Mouse (Mus musculus) cortical plate, adult 2 months (tissue): ENCODE measurements around the gene Gatd1. TPM values are rescaled to one million over a fixed set of nuclear protein-coding genes. Genes with fewer than 3 reads are reported as not detected.
"Not testable (repeated sequence)": the region's sequence is repeated elsewhere in the genome, so short reads cannot be mapped to it uniquely, and the experiment has no call there.

Experiments
- H3K27ac ChIP-seq: fragments of 200-500 bp; 2 replicates; pipeline ENCODE4 v1.5.1; 2012; ENCODE audit warnings: low read length, control low read depth, inconsistent platforms; ENCODE audit not compliant: insufficient read depth
- H3K4me1 ChIP-seq: fragments of 200-500 bp; 2 replicates; pipeline ENCODE4 v1.6.1; 2011; ENCODE audit warnings: low read length; ENCODE audit not compliant: control insufficient read depth, insufficient read depth
- H3K4me3 ChIP-seq: fragments of 200-500 bp; 2 replicates; pipeline ENCODE4 v1.5.1; 2011; ENCODE audit warnings: mild to moderate bottlenecking, low read length, control low read depth; ENCODE audit not compliant: insufficient read depth
- CTCF ChIP-seq: fragments of 200-500 bp; IDR thresholded peaks from 2 replicates; pipeline ENCODE4 v1.5.1; 2011; ENCODE audit warnings: mild to moderate bottlenecking, control low read depth, low read length; ENCODE audit not compliant: insufficient read depth; ENCODE audit errors: extremely low read depth
- POLR2A ChIP-seq: fragments of 200-500 bp; IDR thresholded peaks from 2 replicates; pipeline ENCODE4 v1.6.1; 2011; ENCODE audit warnings: mild to moderate bottlenecking, low read length, control low read depth; ENCODE audit not compliant: insufficient read depth; ENCODE audit errors: extremely low read depth
- polyA plus RNA-seq: library from polyadenylated mRNA; depleted of rRNA; stranded (reverse); fragments of >200 nt; gene quantifications from 2 replicates; pipeline ENCODE4 v1.2.3, GENCODE M21; 2012

Gene Gatd1
- polyA plus RNA-seq, 1 experiment, result 57.0 TPM

GRCm38 (mm10) chr7:141457236-141457635 is 43.3 kb upstream of the Gatd1 start:
- H3K27ac ChIP-seq, result no peak overlapping the region
- TF ChIP-seq POLR2A (no peak), CTCF (no peak)
- no peaks in the 10 kb centered on the region; the same call in 1 of the 2 replicates for H3K4me1 ChIP-seq
- no peak overlapping the region for H3K4me3 ChIP-seq

- H3K4me3 ChIP-seq, result peak overlapping the region; percentile 89; the same call in 1 of the 2 replicates
- TF ChIP-seq POLR2A (no peak), CTCF (no peak)
- no peak overlapping the region for H3K27ac ChIP-seq
- no peaks in the 10 kb centered on the region; the same call in 1 of the 2 replicates for H3K4me1 ChIP-seq
These were observed 42.8 kb upstream of the Gatd1 start for GRCm38 (mm10) chr7:141456739-141457138.

- no peaks in the 10 kb centered on the region; the same call in 1 of the 2 replicates for H3K4me1 ChIP-seq
These were observed 41.8 kb upstream of the Gatd1 start for GRCm38 (mm10) chr7:141455610-141456314.

GRCm38 (mm10) chr7:141454967-141455551 is 41.1 kb upstream of the Gatd1 start, which contains the start of gene Pnpla2:
Pnpla2 (plus strand) TSS chr7:141455198.
- Histone ChIP-seq H3K4me1 (no peaks in the 10 kb centered on the region; the same call in 1 of the 2 replicates), H3K4me3 (peak within 1 kb of the TSS; percentile 89), H3K27ac (peak within 1 kb of the TSS; percentile 73)
- no peak for TF ChIP-seq CTCF
- TF ChIP-seq POLR2A, result peak; percentile 91

More at GRCm38 (mm10) chr7:141455610-141456314, 41.8 kb upstream of the Gatd1 start:
- TF ChIP-seq CTCF, result no peak
- Histone ChIP-seq H3K4me3 (peak overlapping the region; percentile 89), H3K27ac (peak overlapping the region; percentile 73)

- no peak overlapping the region for H3K27ac ChIP-seq
- no peak overlapping the region for H3K4me3 ChIP-seq
- peaks cover 1% of the 10 kb centered on the region for H3K4me1 ChIP-seq
- TF ChIP-seq POLR2A, result no peak
These were observed 39.7 kb upstream of the Gatd1 start for GRCm38 (mm10) chr7:141453636-141454035.

GRCm38 (mm10) chr7:141451928-141452327 is 38.0 kb upstream of the Gatd1 start:
- Histone ChIP-seq H3K27ac (no peak overlapping the region), H3K4me3 (no peak overlapping the region), H3K4me1 (peaks cover 4% of the 10 kb centered on the region)
- TF ChIP-seq POLR2A (no peak), CTCF (no peak)

GRCm38 (mm10) chr7:141447110-141447991 is 33.4 kb upstream of the Gatd1 start, which contains the start of gene Rplp2:
Rplp2 (plus strand) TSS chr7:141447370.
- TF ChIP-seq CTCF, result no peak
- TF ChIP-seq POLR2A, result peak; percentile 81
- Histone ChIP-seq H3K27ac (peak within 1 kb of the TSS; percentile 96), H3K4me1 (peaks cover 4% of the 10 kb centered on the region; the same call in 1 of the 2 replicates), H3K4me3 (peak within 1 kb of the TSS; percentile 80)

GRCm38 (mm10) chr7:141446374-141446773 is 32.4 kb upstream of the Gatd1 start:
- H3K4me1 ChIP-seq, H3K4me3 ChIP-seq: not testable (repeated sequence)

GRCm38 (mm10) chr7:141443828-141444237 is 29.9 kb upstream of the Gatd1 start, which contains the start of gene Pidd1:
Pidd1 (minus strand) TSS chr7:141444025.
- TF ChIP-seq CTCF (no peak), POLR2A (no peak)
- Histone ChIP-seq H3K27ac (no peak within 1 kb of the TSS), H3K4me3 (no peak within 1 kb of the TSS), H3K4me1 (peaks cover 4% of the 10 kb centered on the region; the same call in 1 of the 2 replicates)

More at GRCm38 (mm10) chr7:141446374-141446773, 32.4 kb upstream of the Gatd1 start:
- H3K27ac ChIP-seq, result not testable (repeated sequence)
